Mouse (Mus musculus) left cerebral cortex, postnatal 36 days (tissue): ENCODE data around the gene Doc2a. TPM values are rescaled to one million over a fixed set of nuclear protein-coding genes. Genes with fewer than 3 reads are reported as not detected.

Experiments used
- DNase-seq, 2 experiments: peaks; one replicate each; pipeline ENCODE4 v3.0.0; 2021 to 2022; ENCODE audit warnings: low spot score in 2 of 2, mixed read lengths in 1 of 2
- intact Hi-C: fragments of 180-260 bp; cut with DNase I; formaldehyde crosslinking; loops from one replicate; pipeline ENCODE4 v1.15.1; 2025
- total RNA-seq, 2 experiments: library from RNA; stranded (reverse); gene quantifications; 2 replicates each; pipeline ENCODE4 v1.2.3; 2021

Gene Doc2a
- 10 to 100 TPM; 56.3 to 67.0 TPM for total RNA-seq

GRCm38 (mm10) chr7:126847116-126847420 is at the start of gene Doc2a:
TSS of gene Doc2a (plus strand) at chr7:126847416.
- no peak for DNase-seq
- intact Hi-C loops: no loop called here

- intact Hi-C loops: loop anchor here (2.0 to 5.0 kb wide), 2 partner anchors 36 to 96 kb away; no protein-coding TSS in a partner anchor
- DNase-seq: no peak
Observed at GRCm38 (mm10) chr7:126798127-126799049, 48.8 kb upstream of the Doc2a start.

- intact Hi-C loops: loop anchor here (2.0 to 5.0 kb wide), 2 partner anchors 36 to 97 kb away; no protein-coding TSS in a partner anchor
- peak; percentile 98 for DNase-seq
Observed at GRCm38 (mm10) chr7:126799050-126799467, 48.2 kb upstream of the Doc2a start.

- intact Hi-C loops: loop anchor here (2.0 to 5.0 kb wide), 2 partner anchors 37 to 97 kb away; no protein-coding TSS in a partner anchor
Observed at GRCm38 (mm10) chr7:126799468-126800268, 47.5 kb upstream of the Doc2a start.

GRCm38 (mm10) chr7:126800269-126801056 is 46.8 kb upstream of the Doc2a start:
- intact Hi-C loops: no loop called here
- DNase-seq: peak; percentile 40 to 48

More at GRCm38 (mm10) chr7:126799468-126800268, 47.5 kb upstream of the Doc2a start:
- no peak for DNase-seq

- DNase-seq: no peak
- intact Hi-C loops: no loop called here
Observed at GRCm38 (mm10) chr7:126801057-126801422, 46.2 kb upstream of the Doc2a start.

GRCm38 (mm10) chr7:126802134-126802889 is 44.9 kb upstream of the Doc2a start:
- intact Hi-C loops: no loop called here
- DNase-seq: no peak

- intact Hi-C loops: no loop called here
- DNase-seq: no peak
Observed at GRCm38 (mm10) chr7:126803181-126803580, 44.0 kb upstream of the Doc2a start.

GRCm38 (mm10) chr7:126803751-126804150 is 43.5 kb upstream of the Doc2a start:
- intact Hi-C loops: no loop called here
- DNase-seq: no peak

- no peak for DNase-seq
- intact Hi-C loops: no loop called here
Observed at GRCm38 (mm10) chr7:126806956-126807355, 40.3 kb upstream of the Doc2a start.

- no peak for DNase-seq
- intact Hi-C loops: no loop called here
Observed at GRCm38 (mm10) chr7:126807405-126807804, 39.8 kb upstream of the Doc2a start.

- intact Hi-C loops: no loop called here
Observed at GRCm38 (mm10) chr7:126808703-126809455, 38.3 kb upstream of the Doc2a start.

GRCm38 (mm10) chr7:126809723-126810369 is 37.4 kb upstream of the Doc2a start:
- DNase-seq: no peak
- intact Hi-C loops: loop anchor here (10.0 kb wide), 1 partner anchor 375 kb away; no protein-coding TSS in a partner anchor

More at GRCm38 (mm10) chr7:126808703-126809455, 38.3 kb upstream of the Doc2a start:
- DNase-seq: peak; percentile 92 to 93

- no peak for DNase-seq
- intact Hi-C loops: loop anchor here (10.0 kb wide), 1 partner anchor 369 kb away; no protein-coding TSS in a partner anchor
Observed at GRCm38 (mm10) chr7:126815726-126816222, 31.4 kb upstream of the Doc2a start.

- no peak for DNase-seq
- intact Hi-C loops: loop anchor here (10.0 kb wide), 1 partner anchor 368 kb away; no protein-coding TSS in a partner anchor
Observed at GRCm38 (mm10) chr7:126816494-126816893, 30.7 kb upstream of the Doc2a start.

GRCm38 (mm10) chr7:126817595-126817994 is 29.6 kb upstream of the Doc2a start:
- DNase-seq: no peak
- intact Hi-C loops: loop anchor here (10.0 kb wide), 1 partner anchor 367 kb away; no protein-coding TSS in a partner anchor

GRCm38 (mm10) chr7:126818818-126819217 is 28.4 kb upstream of the Doc2a start:
- intact Hi-C loops: loop anchor here (10.0 kb wide), 1 partner anchor 366 kb away; no protein-coding TSS in a partner anchor
- no peak for DNase-seq
